Mouse (Mus musculus): ENCODE data around the gene Rab31. TPM values are rescaled to one million over a fixed set of nuclear protein-coding genes. Genes with fewer than 3 reads are reported as not detected.

Rab31 gene
- polyA plus RNA-seq, 1 experiment from 2014 or later = 67.6 TPM

GRCm38 (mm10) chr17:65612391-65613141, 160.0 kb downstream of the Rab31 start:
- no peaks in the 10 kb centered on the region for H3K36me3 ChIP-seq (ENCODE audit: control insufficient read depth, insufficient read depth, low read length)
- H3K9me3 ChIP-seq (ENCODE audit: control insufficient read depth, low read length) = no peaks in the 10 kb centered on the region
- H3K4me3 ChIP-seq (ENCODE audit: low read depth, low read length) = peak overlapping the region; percentile 98
- H3K4me2 ChIP-seq = peak overlapping the region; percentile 71
- under 1% methylated on average over 63 of the region's 91 CpGs for WGBS
- peaks cover 23% of the 10 kb centered on the region for H3K4me1 ChIP-seq (ENCODE audit: control insufficient read depth, insufficient read depth, low read length)
- H3K27ac ChIP-seq (ENCODE audit: low read depth, low read length) = peak overlapping the region; percentile 98
- H3K9ac ChIP-seq (ENCODE audit: low read length) = peak overlapping the region; percentile 97
- H3K27me3 ChIP-seq (ENCODE audit: control insufficient read depth, insufficient read depth, low read length) = no peaks in the 10 kb centered on the region
- peak; percentile 57 for ATAC-seq (ENCODE audit: low FRiP score)
- peak; percentile 95 for DNase-seq (ENCODE audit: low spot score, missing footprints)

GRCm38 (mm10) chr17:65611721-65612120, 160.8 kb downstream of the Rab31 start:
- no peak overlapping the region for H3K27ac ChIP-seq (ENCODE audit: low read depth, low read length)

GRCm38 (mm10) chr17:65608743-65609142, 163.8 kb downstream of the Rab31 start:
- Histone ChIP-seq H3K4me1 (ENCODE audit: control insufficient read depth, insufficient read depth, low read length) (peaks cover 23% of the 10 kb centered on the region), H3K36me3 (ENCODE audit: control insufficient read depth, insufficient read depth, low read length) (no peaks in the 10 kb centered on the region), H3K4me2 (no peak overlapping the region), H3K9me3 (ENCODE audit: control insufficient read depth, low read length) (no peaks in the 10 kb centered on the region), H3K4me3 (ENCODE audit: low read depth, low read length) (no peak overlapping the region), H3K27me3 (ENCODE audit: control insufficient read depth, insufficient read depth, low read length) (no peaks in the 10 kb centered on the region), H3K27ac (ENCODE audit: low read depth, low read length) (no peak overlapping the region), H3K9ac (ENCODE audit: low read length) (no peak overlapping the region)
- DNase-seq (ENCODE audit: low spot score, missing footprints) (no peak), ATAC-seq (ENCODE audit: low FRiP score) (no peak)
- WGBS = 81% methylated on average over 5 of the region's 5 CpGs

More at GRCm38 (mm10) chr17:65611721-65612120, 160.8 kb downstream of the Rab31 start:
- WGBS = 14% methylated on average over 4 of the region's 4 CpGs
- DNase-seq (ENCODE audit: low spot score, missing footprints) (no peak), ATAC-seq (ENCODE audit: low FRiP score) (no peak)
- H3K36me3 ChIP-seq (ENCODE audit: control insufficient read depth, insufficient read depth, low read length) = no peaks in the 10 kb centered on the region
- peak overlapping the region; percentile 71 for H3K4me2 ChIP-seq
- H3K9me3 ChIP-seq (ENCODE audit: control insufficient read depth, low read length) = no peaks in the 10 kb centered on the region
- H3K4me1 ChIP-seq (ENCODE audit: control insufficient read depth, insufficient read depth, low read length) = peaks cover 23% of the 10 kb centered on the region
- peak overlapping the region; percentile 27; the same call in 1 of the 2 replicates for H3K9ac ChIP-seq (ENCODE audit: low read length)
- H3K27me3 ChIP-seq (ENCODE audit: control insufficient read depth, insufficient read depth, low read length) = no peaks in the 10 kb centered on the region
- peak overlapping the region; percentile 98 for H3K4me3 ChIP-seq (ENCODE audit: low read depth, low read length)

- WGBS = 80% methylated on average over 2 of the region's 2 CpGs
- Histone ChIP-seq H3K27ac (ENCODE audit: low read depth, low read length) (no peak overlapping the region), H3K27me3 (ENCODE audit: control insufficient read depth, insufficient read depth, low read length) (no peaks in the 10 kb centered on the region), H3K9ac (ENCODE audit: low read length) (no peak overlapping the region), H3K4me1 (ENCODE audit: control insufficient read depth, insufficient read depth, low read length) (peaks cover 23% of the 10 kb centered on the region), H3K4me2 (no peak overlapping the region), H3K36me3 (ENCODE audit: control insufficient read depth, insufficient read depth, low read length) (no peaks in the 10 kb centered on the region), H3K4me3 (ENCODE audit: low read depth, low read length) (no peak overlapping the region), H3K9me3 (ENCODE audit: control insufficient read depth, low read length) (no peaks in the 10 kb centered on the region)
- DNase-seq (ENCODE audit: low spot score, missing footprints) (no peak), ATAC-seq (ENCODE audit: low FRiP score) (no peak)
Measured at GRCm38 (mm10) chr17:65608312-65608687, 164.3 kb downstream of the Rab31 start.

GRCm38 (mm10) chr17:65607574-65608311, 164.8 kb downstream of the Rab31 start:
- Histone ChIP-seq H3K27ac (ENCODE audit: low read depth, low read length) (no peak overlapping the region), H3K9ac (ENCODE audit: low read length) (no peak overlapping the region), H3K4me1 (ENCODE audit: control insufficient read depth, insufficient read depth, low read length) (peaks cover 23% of the 10 kb centered on the region), H3K27me3 (ENCODE audit: control insufficient read depth, insufficient read depth, low read length) (no peaks in the 10 kb centered on the region), H3K9me3 (ENCODE audit: control insufficient read depth, low read length) (no peaks in the 10 kb centered on the region), H3K4me2 (no peak overlapping the region), H3K4me3 (ENCODE audit: low read depth, low read length) (no peak overlapping the region), H3K36me3 (ENCODE audit: control insufficient read depth, insufficient read depth, low read length) (no peaks in the 10 kb centered on the region)
- ATAC-seq (ENCODE audit: low FRiP score) = no peak
- WGBS = 56% methylated on average over 7 of the region's 7 CpGs
- DNase-seq (ENCODE audit: low spot score, missing footprints) = no peak

- Histone ChIP-seq H3K9me3 (ENCODE audit: control insufficient read depth, low read length) (no peaks in the 10 kb centered on the region), H3K9ac (ENCODE audit: low read length) (no peak overlapping the region), H3K36me3 (ENCODE audit: control insufficient read depth, insufficient read depth, low read length) (no peaks in the 10 kb centered on the region), H3K27ac (ENCODE audit: low read depth, low read length) (no peak overlapping the region), H3K4me1 (ENCODE audit: control insufficient read depth, insufficient read depth, low read length) (peaks cover 18% of the 10 kb centered on the region), H3K4me3 (ENCODE audit: low read depth, low read length) (no peak overlapping the region), H3K4me2 (no peak overlapping the region), H3K27me3 (ENCODE audit: control insufficient read depth, insufficient read depth, low read length) (no peaks in the 10 kb centered on the region)
- 88% methylated on average over 4 of the region's 4 CpGs for WGBS
- ATAC-seq (ENCODE audit: low FRiP score) = no peak
- no peak for DNase-seq (ENCODE audit: low spot score, missing footprints)
Measured at GRCm38 (mm10) chr17:65606014-65606413, 166.5 kb downstream of the Rab31 start.

GRCm38 (mm10) chr17:65604892-65605291, 167.7 kb downstream of the Rab31 start:
- no peaks in the 10 kb centered on the region for H3K9me3 ChIP-seq (ENCODE audit: control insufficient read depth, low read length)
- H3K36me3 ChIP-seq (ENCODE audit: control insufficient read depth, insufficient read depth, low read length) = no peaks in the 10 kb centered on the region
- ATAC-seq (ENCODE audit: low FRiP score) (no peak), DNase-seq (ENCODE audit: low spot score, missing footprints) (no peak)
- no peak overlapping the region for H3K9ac ChIP-seq (ENCODE audit: low read length)
- H3K4me1 ChIP-seq (ENCODE audit: control insufficient read depth, insufficient read depth, low read length) = peaks cover 14% of the 10 kb centered on the region
- no peak overlapping the region for H3K4me2 ChIP-seq
- no peak overlapping the region for H3K4me3 ChIP-seq (ENCODE audit: low read depth, low read length)
- H3K27me3 ChIP-seq (ENCODE audit: control insufficient read depth, insufficient read depth, low read length) = no peaks in the 10 kb centered on the region
- H3K27ac ChIP-seq (ENCODE audit: low read depth, low read length) = no peak overlapping the region

GRCm38 (mm10) chr17:65604315-65604714, 168.2 kb downstream of the Rab31 start:
- Histone ChIP-seq H3K9ac (ENCODE audit: low read length) (no peak overlapping the region), H3K27me3 (ENCODE audit: control insufficient read depth, insufficient read depth, low read length) (no peaks in the 10 kb centered on the region), H3K27ac (ENCODE audit: low read depth, low read length) (no peak overlapping the region), H3K9me3 (ENCODE audit: control insufficient read depth, low read length) (no peaks in the 10 kb centered on the region), H3K4me1 (ENCODE audit: control insufficient read depth, insufficient read depth, low read length) (peaks cover 13% of the 10 kb centered on the region), H3K4me2 (no peak overlapping the region), H3K4me3 (ENCODE audit: low read depth, low read length) (no peak overlapping the region), H3K36me3 (ENCODE audit: control insufficient read depth, insufficient read depth, low read length) (no peaks in the 10 kb centered on the region)
- ATAC-seq (ENCODE audit: low FRiP score) (no peak), DNase-seq (ENCODE audit: low spot score, missing footprints) (no peak)

Data from midbrain, embryonic 11.5 days (tissue).